Mouse (Mus musculus): ENCODE measurements around the gene Stradb.

GRCm38 (mm10) chr1:59037723-59038122, 64.4 kb downstream of the Stradb start:
- no peak for TF ChIP-seq POLR2A (IDR thresholded peaks at IDR 0.05; ENCODE audit: extremely low read depth, insufficient read depth, low read length)
- TF ChIP-seq CTCF (IDR thresholded peaks at IDR 0.05; ENCODE audit: low read depth, low read length) = no peak
